Mouse (Mus musculus): Measurements from ENCODE around the gene Pyurf. TPM values are rescaled to one million over a fixed set of nuclear protein-coding genes. Genes with fewer than 3 reads are reported as not detected.

Gene Pyurf
- polyA plus RNA-seq, 1 experiment from 2014 or later: 26.3 TPM

- no peak overlapping the region for H3K27ac ChIP-seq (ENCODE audit: low read depth, low read length)
- no peak overlapping the region for H3K9ac ChIP-seq (ENCODE audit: low read depth, low read length)
- no peaks in the 10 kb centered on the region for H3K4me1 ChIP-seq (ENCODE audit: control insufficient read depth, insufficient read depth, low read length)
- no peak overlapping the region for H3K4me2 ChIP-seq (replicated peaks; ENCODE audit: low read depth, low read length)
- peaks cover 14% of the 10 kb centered on the region for H3K36me3 ChIP-seq (ENCODE audit: control insufficient read depth, insufficient read depth, low read length)
- 96% methylated on average over 1 of the region's 1 CpGs for WGBS
- H3K27me3 ChIP-seq (ENCODE audit: control insufficient read depth, insufficient read depth, low read length): no peaks in the 10 kb centered on the region
- no peak for ATAC-seq (ENCODE audit: low FRiP score, low TSS enrichment)
- no peak overlapping the region for H3K4me3 ChIP-seq (ENCODE audit: low read length)
- H3K9me3 ChIP-seq (ENCODE audit: control insufficient read depth, low read length): peaks cover 2% of the 10 kb centered on the region; the same call in 1 of the 2 replicates
These were observed 7.7 kb downstream of the Pyurf start for GRCm38 (mm10) chr6:57684156-57684555.

GRCm38 (mm10) chr6:57661295-57661694, 30.6 kb downstream of the Pyurf start:
- Histone ChIP-seq H3K27me3 (ENCODE audit: control insufficient read depth, insufficient read depth, low read length) (no peaks in the 10 kb centered on the region), H3K4me2 (replicated peaks; ENCODE audit: low read depth, low read length) (no peak overlapping the region), H3K36me3 (ENCODE audit: control insufficient read depth, insufficient read depth, low read length) (no peaks in the 10 kb centered on the region), H3K4me1 (ENCODE audit: control insufficient read depth, insufficient read depth, low read length) (no peaks in the 10 kb centered on the region), H3K27ac (ENCODE audit: low read depth, low read length) (no peak overlapping the region), H3K9ac (ENCODE audit: low read depth, low read length) (no peak overlapping the region), H3K9me3 (ENCODE audit: control insufficient read depth, low read length) (no peaks in the 10 kb centered on the region), H3K4me3 (ENCODE audit: low read length) (no peak overlapping the region)
- 82% methylated on average over 4 of the region's 4 CpGs for WGBS
- no peak for ATAC-seq (ENCODE audit: low FRiP score, low TSS enrichment)

DNA sequence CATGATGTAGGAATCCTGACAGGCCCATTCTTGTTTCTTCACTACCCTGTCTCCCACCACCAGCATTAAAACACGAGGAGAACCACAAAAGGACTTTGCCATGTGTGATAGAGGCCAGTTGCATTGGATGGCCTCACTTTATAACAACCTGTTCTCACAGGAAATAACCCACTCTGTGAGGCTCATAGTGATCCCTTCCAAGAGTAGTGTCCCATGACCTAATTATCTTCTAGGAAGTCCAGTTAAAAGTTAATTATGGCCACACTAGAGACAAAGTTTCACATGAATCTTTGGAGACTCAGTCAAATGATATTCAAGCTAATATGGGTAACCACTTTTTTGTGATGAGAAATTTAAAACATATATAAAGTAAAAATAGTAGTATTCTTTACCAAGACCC, 44.6 kb downstream of the Pyurf start:
- ATAC-seq (ENCODE audit: low FRiP score, low TSS enrichment): no peak
- no peaks in the 10 kb centered on the region for H3K9me3 ChIP-seq (ENCODE audit: control insufficient read depth, low read length)
- no peak overlapping the region for H3K4me3 ChIP-seq (ENCODE audit: low read length)
- WGBS: 52% methylated on average over 1 of the region's 1 CpGs
- H3K9ac ChIP-seq (ENCODE audit: low read depth, low read length): no peak overlapping the region
- no peak overlapping the region for H3K27ac ChIP-seq (ENCODE audit: low read depth, low read length)
- H3K27me3 ChIP-seq (ENCODE audit: control insufficient read depth, insufficient read depth, low read length): no peaks in the 10 kb centered on the region
- H3K4me1 ChIP-seq (ENCODE audit: control insufficient read depth, insufficient read depth, low read length): no peaks in the 10 kb centered on the region
- H3K4me2 ChIP-seq (replicated peaks; ENCODE audit: low read depth, low read length): no peak overlapping the region
- H3K36me3 ChIP-seq (ENCODE audit: control insufficient read depth, insufficient read depth, low read length): no peaks in the 10 kb centered on the region

DNA sequence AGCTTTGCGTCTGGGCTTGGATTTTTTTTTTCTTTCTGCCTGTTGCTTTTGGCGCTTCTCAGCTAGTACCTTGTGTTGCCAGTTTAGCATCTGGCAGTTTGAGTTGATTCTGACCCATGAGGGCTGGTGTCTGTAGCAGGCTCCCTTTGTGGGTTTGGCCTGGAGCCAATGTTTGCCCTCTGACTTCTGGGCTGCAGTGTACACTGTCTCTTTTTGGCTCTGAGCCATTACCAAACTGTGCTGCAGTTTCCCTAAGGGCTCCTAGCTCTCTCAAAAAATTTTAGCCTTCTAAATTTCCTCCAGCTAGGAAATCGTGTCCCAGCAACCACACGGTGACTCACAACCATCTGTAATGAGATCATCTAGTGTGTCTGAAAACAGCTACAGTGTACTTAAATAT, 50.1 kb downstream of the Pyurf start:
- Histone ChIP-seq H3K9me3 (ENCODE audit: control insufficient read depth, low read length) (no peaks in the 10 kb centered on the region), H3K9ac (ENCODE audit: low read depth, low read length) (no peak overlapping the region), H3K4me3 (ENCODE audit: low read length) (no peak overlapping the region), H3K4me1 (ENCODE audit: control insufficient read depth, insufficient read depth, low read length) (no peaks in the 10 kb centered on the region), H3K27ac (ENCODE audit: low read depth, low read length) (no peak overlapping the region), H3K36me3 (ENCODE audit: control insufficient read depth, insufficient read depth, low read length) (no peaks in the 10 kb centered on the region), H3K27me3 (ENCODE audit: control insufficient read depth, insufficient read depth, low read length) (no peaks in the 10 kb centered on the region), H3K4me2 (replicated peaks; ENCODE audit: low read depth, low read length) (no peak overlapping the region)
- ATAC-seq (ENCODE audit: low FRiP score, low TSS enrichment): no peak
- 55% methylated on average over 4 of the region's 4 CpGs for WGBS

DNA sequence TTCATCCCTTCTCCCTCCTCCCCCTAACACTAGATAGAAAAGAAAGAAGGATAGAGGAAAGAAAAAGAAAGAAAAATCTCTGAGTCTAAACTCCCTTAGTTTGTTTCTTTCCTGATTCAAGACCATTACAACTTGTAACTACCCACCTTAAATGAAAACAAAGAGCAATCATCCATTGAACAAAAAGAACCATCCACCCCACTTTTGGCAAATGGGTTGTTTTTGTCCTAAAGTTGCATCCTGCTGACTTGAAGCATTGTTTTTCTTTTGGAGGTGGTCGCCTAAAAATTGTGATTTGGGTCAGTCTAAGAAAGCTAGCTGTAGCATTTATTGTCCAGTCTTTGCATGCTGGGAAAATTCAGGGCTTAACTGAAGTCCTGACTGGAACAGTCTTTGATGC, 52.3 kb downstream of the Pyurf start:
- no peak overlapping the region for H3K9ac ChIP-seq (ENCODE audit: low read depth, low read length)
- H3K36me3 ChIP-seq (ENCODE audit: control insufficient read depth, insufficient read depth, low read length): no peaks in the 10 kb centered on the region
- 67% methylated on average over 1 of the region's 1 CpGs for whole genome bisulfite sequencing
- no peak for ATAC-seq (ENCODE audit: low FRiP score, low TSS enrichment)
- no peaks in the 10 kb centered on the region for H3K4me1 ChIP-seq (ENCODE audit: control insufficient read depth, insufficient read depth, low read length)
- H3K9me3 ChIP-seq (ENCODE audit: control insufficient read depth, low read length): no peaks in the 10 kb centered on the region
- no peak overlapping the region for H3K4me2 ChIP-seq (replicated peaks; ENCODE audit: low read depth, low read length)
- H3K27me3 ChIP-seq (ENCODE audit: control insufficient read depth, insufficient read depth, low read length): no peaks in the 10 kb centered on the region
- H3K4me3 ChIP-seq (ENCODE audit: low read length): no peak overlapping the region
- no peak overlapping the region for H3K27ac ChIP-seq (ENCODE audit: low read depth, low read length)

Other genes starting within 250 kb of the Pyurf start
- 3.4 and 5.0 TPM in 2 replicates for gene Ppm1k, start 156.6 kb downstream of the Pyurf start, polyA plus RNA-seq (2014; fragmentation: Nextera tagmentation; extraction: Ambion mirVana)
- gene Herc6, start 111.1 kb downstream of the Pyurf start, polyA plus RNA-seq (2014; fragmentation: Nextera tagmentation; extraction: Ambion mirVana): 3.0 and 3.4 TPM in 2 replicates
- 24.3 and 37.7 TPM in 2 replicates for gene Lancl2, start 10.5 kb upstream of the Pyurf start, polyA plus RNA-seq (2014; fragmentation: Nextera tagmentation; extraction: Ambion mirVana)
- gene Vopp1, start 133.1 kb upstream of the Pyurf start, polyA plus RNA-seq (2014; fragmentation: Nextera tagmentation; extraction: Ambion mirVana): 17.2 and 23.5 TPM in 2 replicates
- 0.24 TPM in 1 of 2 replicates, not detected in the other for gene Vmn1r21, start 158.3 kb upstream of the Pyurf start, polyA plus RNA-seq (2014; fragmentation: Nextera tagmentation; extraction: Ambion mirVana)
- gene Vmn1r22, start 215.9 kb upstream of the Pyurf start, polyA plus RNA-seq (2014; fragmentation: Nextera tagmentation; extraction: Ambion mirVana): not detected in 2 replicates
- gene Vmn1r23, start 234.8 kb upstream of the Pyurf start, polyA plus RNA-seq (2014; fragmentation: Nextera tagmentation; extraction: Ambion mirVana): not detected in 2 replicates